Mouse (Mus musculus) heart, embryonic 11.5 days (tissue): ENCODE measurements around the gene Agrn. TPM values are rescaled to one million over a fixed set of nuclear protein-coding genes. Genes with fewer than 3 reads are reported as not detected.

ENCODE experiments used
- ATAC-seq: fragments of 200-750 bp; cut with Nextera tagmentation; replicated peaks from 2 replicates; pipeline ENCODE4 v1.8.0; 2017; ENCODE audit warnings: moderate library complexity; ENCODE audit not compliant: insufficient number of reproducible peaks, low FRiP score, low TSS enrichment
- H3K27ac ChIP-seq: fragments of 300-500 bp; sonication (generic); 2 replicates; pipeline ENCODE4 v1.5.1; 2014; ENCODE audit warnings: mild to moderate bottlenecking, low read depth, low read length
- H3K27me3 ChIP-seq: fragments of 300-500 bp; sonication (generic); 2 replicates; pipeline ENCODE4 v1.6.1; 2014; ENCODE audit warnings: mild to moderate bottlenecking, low read length, mixed read lengths; ENCODE audit not compliant: control insufficient read depth, insufficient read depth
- H3K36me3 ChIP-seq: fragments of 300-500 bp; sonication (generic); 2 replicates; pipeline ENCODE4 v1.6.1; 2014; ENCODE audit warnings: mild to moderate bottlenecking, low read length, moderate library complexity, mixed read lengths; ENCODE audit not compliant: control insufficient read depth, insufficient read depth
- H3K4me1 ChIP-seq: fragments of 300-500 bp; sonication (generic); 2 replicates; pipeline ENCODE4 v1.6.1; 2014; ENCODE audit warnings: low read length; ENCODE audit not compliant: control insufficient read depth, insufficient read depth
- H3K4me2 ChIP-seq: fragments of 300-500 bp; sonication (generic); 2 replicates; pipeline ENCODE4 v1.6.1; 2014; ENCODE audit warnings: mild to moderate bottlenecking, moderate library complexity
- H3K4me3 ChIP-seq: fragments of 300-500 bp; sonication (generic); 2 replicates; pipeline ENCODE4 v1.5.1; 2014; ENCODE audit warnings: low read depth, low read length
- H3K9ac ChIP-seq: fragments of 300-500 bp; sonication (generic); 2 replicates; pipeline ENCODE4 v1.6.1; 2014; ENCODE audit warnings: mild to moderate bottlenecking, low read depth, low read length, moderate library complexity
- H3K9me3 ChIP-seq: fragments of 300-500 bp; sonication (generic); replicated peaks from 2 replicates; pipeline ENCODE4 v1.6.1; 2016; ENCODE audit warnings: low read length; ENCODE audit not compliant: control insufficient read depth
- WGBS: fragments of 180-500 bp; shearing (Covaris S2); extraction: QIAGEN DNeasy Blood & Tissue Kit; methylation state at CpG from one replicate; pipeline ENCODE4 v1.1.7; 2014; ENCODE audit not compliant: insufficient replicate concordance; 5-methylcytosine and 5-hydroxymethylcytosine counted together
- microRNA-seq: library from miRNA; unstranded; fragments of <30 nt; microRNA quantifications from one replicate; pipeline ENCODE4, GENCODE M21; 2016; ENCODE audit warnings: borderline number of aligned reads
- polyA plus RNA-seq: library from polyadenylated mRNA; unstranded; fragments of >200 nt; fragmentation: Nextera tagmentation; extraction: Ambion mirVana; gene quantifications from 2 replicates; pipeline ENCODE4 v1.2.1, GENCODE M21; 2014

Agrn gene
- polyA plus RNA-seq, 1 experiment from 2014 or later, result 36.7 TPM

- H3K4me1 ChIP-seq, result peaks cover 3% of the 10 kb centered on the region; the same call in 1 of the 2 replicates
- 78% methylated on average over 10 of the region's 10 CpGs for WGBS
- peaks cover 7% of the 10 kb centered on the region; the same call in 1 of the 2 replicates for H3K36me3 ChIP-seq
- no peak overlapping the region for H3K27ac ChIP-seq
- H3K4me3 ChIP-seq, result no peak overlapping the region
- no peak overlapping the region for H3K4me2 ChIP-seq
- H3K27me3 ChIP-seq, result no peaks in the 10 kb centered on the region
- H3K9me3 ChIP-seq, result no peaks in the 10 kb centered on the region
- no peak for ATAC-seq
- H3K9ac ChIP-seq, result 0 out of 2 replicates have a peak overlapping the region, but pooled peaks have one; percentile 28
Observed at GRCm38 (mm10) chr4:156130940-156131339, 66.3 kb downstream of the Agrn start.

- 78% methylated on average over 15 of the region's 15 CpGs for WGBS
Observed at GRCm38 (mm10) chr4:156130436-156130835, 66.9 kb downstream of the Agrn start, which contains the start of gene Rnf223. Rnf223 (plus strand) TSS chr4:156130513.

GRCm38 (mm10) chr4:156128746-156129145 is 68.5 kb downstream of the Agrn start:
- H3K27ac ChIP-seq, result no peak overlapping the region
- no peak overlapping the region for H3K4me3 ChIP-seq
- peaks cover 3% of the 10 kb centered on the region; the same call in 1 of the 2 replicates for H3K4me1 ChIP-seq
- 76% methylated on average over 5 of the region's 5 CpGs for WGBS
- H3K27me3 ChIP-seq, result no peaks in the 10 kb centered on the region
- ATAC-seq, result no peak
- no peak overlapping the region for H3K9ac ChIP-seq
- no peaks in the 10 kb centered on the region for H3K9me3 ChIP-seq
- H3K36me3 ChIP-seq, result peaks cover 21% of the 10 kb centered on the region
- no peak overlapping the region for H3K4me2 ChIP-seq

More at GRCm38 (mm10) chr4:156130436-156130835, 66.9 kb downstream of the Agrn start, which contains the start of gene Rnf223:
- Histone ChIP-seq H3K9me3 (no peaks in the 10 kb centered on the region), H3K4me3 (no peak within 1 kb of the TSS), H3K36me3 (peaks cover 12% of the 10 kb centered on the region), H3K4me1 (peaks cover 3% of the 10 kb centered on the region; the same call in 1 of the 2 replicates), H3K9ac (0 out of 2 replicates have a peak within 1 kb of the TSS, but pooled peaks have one; percentile 28), H3K27ac (no peak within 1 kb of the TSS), H3K4me2 (no peak within 1 kb of the TSS), H3K27me3 (no peaks in the 10 kb centered on the region)
- no peak for ATAC-seq

GRCm38 (mm10) chr4:156126841-156127240 is 70.4 kb downstream of the Agrn start:
- H3K9ac ChIP-seq, result no peak overlapping the region
- WGBS, result 86% methylated on average over 7 of the region's 7 CpGs
- H3K4me1 ChIP-seq, result peaks cover 3% of the 10 kb centered on the region; the same call in 1 of the 2 replicates
- H3K27ac ChIP-seq, result no peak overlapping the region
- no peak overlapping the region for H3K4me3 ChIP-seq
- H3K36me3 ChIP-seq, result peaks cover 29% of the 10 kb centered on the region
- no peaks in the 10 kb centered on the region for H3K27me3 ChIP-seq
- ATAC-seq, result no peak
- H3K4me2 ChIP-seq, result no peak overlapping the region
- no peaks in the 10 kb centered on the region for H3K9me3 ChIP-seq

GRCm38 (mm10) chr4:156125393-156125792 is 71.9 kb downstream of the Agrn start:
- Histone ChIP-seq H3K36me3 (peaks cover 29% of the 10 kb centered on the region), H3K4me3 (no peak overlapping the region), H3K9me3 (no peaks in the 10 kb centered on the region), H3K27ac (no peak overlapping the region), H3K9ac (no peak overlapping the region), H3K4me1 (no peaks in the 10 kb centered on the region), H3K27me3 (no peaks in the 10 kb centered on the region), H3K4me2 (no peak overlapping the region)
- ATAC-seq, result no peak
- 94% methylated on average over 6 of the region's 6 CpGs for WGBS

GRCm38 (mm10) chr4:156124077-156124476 is 73.2 kb downstream of the Agrn start:
- Histone ChIP-seq H3K4me2 (no peak overlapping the region), H3K9ac (no peak overlapping the region), H3K27ac (no peak overlapping the region), H3K27me3 (no peaks in the 10 kb centered on the region), H3K4me1 (no peaks in the 10 kb centered on the region), H3K36me3 (peaks cover 38% of the 10 kb centered on the region), H3K9me3 (no peaks in the 10 kb centered on the region), H3K4me3 (no peak overlapping the region)
- 97% methylated on average over 7 of the region's 7 CpGs for whole genome bisulfite sequencing
- no peak for ATAC-seq

Small RNA genes lying within 50 kb of the gene (microRNA-seq; reads per million reads assigned to microRNA genes)
- 4.8 reads per million, percentile 38 among the genes with 10 or more reads in this experiment for gene Mir7658

Other genes with a start within 250 kb of the Agrn start
- gene C1qtnf12, start 235.2 kb downstream of the Agrn start, polyA plus RNA-seq, result 24.6 and 26.9 TPM in 2 replicates
- gene B3galt6, start 204.8 kb downstream of the Agrn start, polyA plus RNA-seq, result 10.1 and 11.6 TPM in 2 replicates
- 138 and 147 TPM in 2 replicates for gene Sdf4, start 204.6 kb downstream of the Agrn start, polyA plus RNA-seq
- 0.21 and 0.37 TPM in 2 replicates for gene Tnfrsf4, start 183.6 kb downstream of the Agrn start, polyA plus RNA-seq
- gene Tnfrsf18, start 171.3 kb downstream of the Agrn start, polyA plus RNA-seq, result 1.3 and 1.7 TPM in 2 replicates
- gene Ttll10, start 138.1 kb downstream of the Agrn start, polyA plus RNA-seq, result 0.36 TPM in 1 of 2 replicates, not detected in the other
- gene 9430015G10Rik, start 87.5 kb downstream of the Agrn start, polyA plus RNA-seq, result 23.6 and 26.5 TPM in 2 replicates
- 0.10 TPM in 1 of 2 replicates, not detected in the other for gene Rnf223, start 67.0 kb downstream of the Agrn start, polyA plus RNA-seq
- gene Isg15, start 3.3 kb upstream of the Agrn start, polyA plus RNA-seq, result 0.29 and 0.41 TPM in 2 replicates
- 0.70 and 1.0 TPM in 2 replicates for gene AW011738, start 5.8 kb upstream of the Agrn start, polyA plus RNA-seq
- gene Perm1, start 18.4 kb upstream of the Agrn start, polyA plus RNA-seq, result 0.58 and 0.72 TPM in 2 replicates
- 8.7 and 12.2 TPM in 2 replicates for gene Plekhn1, start 37.4 kb upstream of the Agrn start, polyA plus RNA-seq
- 47.8 and 50.4 TPM in 2 replicates for gene Noc2l, start 38.5 kb upstream of the Agrn start, polyA plus RNA-seq
- gene Samd11, start 58.2 kb upstream of the Agrn start, polyA plus RNA-seq, result 4.3 TPM in 2 replicates
- not detected in 2 replicates for gene Vmn2r-ps159, start 133.6 kb upstream of the Agrn start, polyA plus RNA-seq